Mouse (Mus musculus): ENCODE data around the gene Tcf7l1. TPM values are rescaled to one million over a fixed set of nuclear protein-coding genes. Genes with fewer than 3 reads are reported as not detected.
A peak's percentile ranks its signal among the peaks of the same experiment; 100 is the strongest.

Gene Tcf7l1
- polyA plus RNA-seq, 1 experiment from 2014 or later: 23.8 TPM

GRCm38 (mm10) chr6:72751210-72751609 lies 37.8 kb downstream of the Tcf7l1 start:
- DNase-seq (ENCODE audit: low spot score): no peak
- H3K9me3 ChIP-seq (replicated peaks; ENCODE audit: low read length): no peaks in the 10 kb centered on the region
- no peak overlapping the region for H3K4me3 ChIP-seq (replicated peaks; ENCODE audit: low read depth, low read length)
- H3K9ac ChIP-seq (ENCODE audit: low read depth, low read length): no peak overlapping the region
- TF ChIP-seq CTCF (IDR thresholded peaks at IDR 0.05; ENCODE audit: low read depth): peak; percentile 42; the same call in 1 of the 2 replicates
- 85% methylated on average over 1 of the region's 1 CpGs for WGBS
- no peak for ATAC-seq (replicated peaks; ENCODE audit: low FRiP score, low read depth)
- H3K27ac ChIP-seq: no peak overlapping the region
- H3K4me2 ChIP-seq (ENCODE audit: low read length): no peak overlapping the region
- H3K4me1 ChIP-seq (replicated peaks; ENCODE audit: insufficient read depth, low read length): peaks cover 47% of the 10 kb centered on the region
- H3K27me3 ChIP-seq (ENCODE audit: insufficient read depth, low read length): no peaks in the 10 kb centered on the region
- no peaks in the 10 kb centered on the region for H3K36me3 ChIP-seq (ENCODE audit: insufficient read depth, low read length)

- no peaks in the 10 kb centered on the region for H3K36me3 ChIP-seq (ENCODE audit: insufficient read depth, low read length)
- H3K27ac ChIP-seq: peak overlapping the region; percentile 72
- 10% methylated on average over 5 of the region's 5 CpGs for WGBS
- H3K27me3 ChIP-seq (ENCODE audit: insufficient read depth, low read length): no peaks in the 10 kb centered on the region
- DNase-seq (ENCODE audit: low spot score) (peak; percentile 87), ATAC-seq (replicated peaks; ENCODE audit: low FRiP score, low read depth) (peak; percentile 50; the same call in 1 of the 2 replicates)
- H3K9ac ChIP-seq (ENCODE audit: low read depth, low read length): no peak overlapping the region
- H3K4me2 ChIP-seq (ENCODE audit: low read length): peak overlapping the region; percentile 19; the same call in 1 of the 2 replicates
- H3K4me3 ChIP-seq (replicated peaks; ENCODE audit: low read depth, low read length): no peak overlapping the region
- no peaks in the 10 kb centered on the region for H3K9me3 ChIP-seq (replicated peaks; ENCODE audit: low read length)
- H3K4me1 ChIP-seq (replicated peaks; ENCODE audit: insufficient read depth, low read length): peaks cover 42% of the 10 kb centered on the region
- TF ChIP-seq CTCF (IDR thresholded peaks at IDR 0.05; ENCODE audit: low read depth): no peak
Observed at GRCm38 (mm10) chr6:72748882-72749437, 40.1 kb downstream of the Tcf7l1 start.

GRCm38 (mm10) chr6:72748421-72748820 lies 40.6 kb downstream of the Tcf7l1 start:
- Histone ChIP-seq H3K4me3 (replicated peaks; ENCODE audit: low read depth, low read length) (no peak overlapping the region), H3K9me3 (replicated peaks; ENCODE audit: low read length) (no peaks in the 10 kb centered on the region), H3K36me3 (ENCODE audit: insufficient read depth, low read length) (no peaks in the 10 kb centered on the region), H3K4me1 (replicated peaks; ENCODE audit: insufficient read depth, low read length) (peaks cover 48% of the 10 kb centered on the region), H3K27ac (peak overlapping the region; percentile 72), H3K4me2 (ENCODE audit: low read length) (peak overlapping the region; percentile 19; the same call in 1 of the 2 replicates), H3K27me3 (ENCODE audit: insufficient read depth, low read length) (no peaks in the 10 kb centered on the region), H3K9ac (ENCODE audit: low read depth, low read length) (no peak overlapping the region)
- TF ChIP-seq CTCF (IDR thresholded peaks at IDR 0.05; ENCODE audit: low read depth): no peak
- ATAC-seq (replicated peaks; ENCODE audit: low FRiP score, low read depth) (peak; percentile 41; the same call in 1 of the 2 replicates), DNase-seq (ENCODE audit: low spot score) (peak; percentile 92)
- 7% methylated on average over 2 of the region's 2 CpGs for WGBS

GRCm38 (mm10) chr6:72747814-72748213 lies 41.2 kb downstream of the Tcf7l1 start:
- H3K9ac ChIP-seq (ENCODE audit: low read depth, low read length): no peak overlapping the region
- no peaks in the 10 kb centered on the region for H3K9me3 ChIP-seq (replicated peaks; ENCODE audit: low read length)
- WGBS: 45% methylated on average over 11 of the region's 11 CpGs
- H3K27me3 ChIP-seq (ENCODE audit: insufficient read depth, low read length): no peaks in the 10 kb centered on the region
- H3K4me3 ChIP-seq (replicated peaks; ENCODE audit: low read depth, low read length): no peak overlapping the region
- peak overlapping the region; percentile 72; the same call in 1 of the 2 replicates for H3K27ac ChIP-seq
- ATAC-seq (replicated peaks; ENCODE audit: low FRiP score, low read depth): peak; percentile 22; the same call in 1 of the 2 replicates
- no peaks in the 10 kb centered on the region for H3K36me3 ChIP-seq (ENCODE audit: insufficient read depth, low read length)
- no peak overlapping the region for H3K4me2 ChIP-seq (ENCODE audit: low read length)
- TF ChIP-seq CTCF (IDR thresholded peaks at IDR 0.05; ENCODE audit: low read depth): no peak
- H3K4me1 ChIP-seq (replicated peaks; ENCODE audit: insufficient read depth, low read length): peaks cover 48% of the 10 kb centered on the region
- DNase-seq (ENCODE audit: low spot score): no peak

GRCm38 (mm10) chr6:72747156-72747555 lies 41.9 kb downstream of the Tcf7l1 start:
- peaks cover 43% of the 10 kb centered on the region for H3K4me1 ChIP-seq (replicated peaks; ENCODE audit: insufficient read depth, low read length)

GRCm38 (mm10) chr6:72745781-72746180 lies 43.3 kb downstream of the Tcf7l1 start:
- 33% methylated on average over 12 of the region's 12 CpGs for WGBS
- TF ChIP-seq CTCF (IDR thresholded peaks at IDR 0.05; ENCODE audit: low read depth): no peak
- DNase-seq (ENCODE audit: low spot score) (no peak), ATAC-seq (replicated peaks; ENCODE audit: low FRiP score, low read depth) (no peak)
- Histone ChIP-seq H3K4me3 (replicated peaks; ENCODE audit: low read depth, low read length) (no peak overlapping the region), H3K4me1 (replicated peaks; ENCODE audit: insufficient read depth, low read length) (peaks cover 48% of the 10 kb centered on the region), H3K9me3 (replicated peaks; ENCODE audit: low read length) (no peaks in the 10 kb centered on the region), H3K36me3 (ENCODE audit: insufficient read depth, low read length) (no peaks in the 10 kb centered on the region), H3K4me2 (ENCODE audit: low read length) (no peak overlapping the region), H3K27ac (no peak overlapping the region), H3K9ac (ENCODE audit: low read depth, low read length) (0 out of 2 replicates have a peak overlapping the region, but pooled peaks have one; percentile 5), H3K27me3 (ENCODE audit: insufficient read depth, low read length) (no peaks in the 10 kb centered on the region)

More at GRCm38 (mm10) chr6:72747156-72747555, 41.9 kb downstream of the Tcf7l1 start:
- no peaks in the 10 kb centered on the region for H3K9me3 ChIP-seq (replicated peaks; ENCODE audit: low read length)
- H3K27me3 ChIP-seq (ENCODE audit: insufficient read depth, low read length): no peaks in the 10 kb centered on the region
- DNase-seq (ENCODE audit: low spot score) (peak; percentile 60), ATAC-seq (replicated peaks; ENCODE audit: low FRiP score, low read depth) (no peak)
- H3K36me3 ChIP-seq (ENCODE audit: insufficient read depth, low read length): no peaks in the 10 kb centered on the region
- H3K4me2 ChIP-seq (ENCODE audit: low read length): no peak overlapping the region
- no peak for TF ChIP-seq CTCF (IDR thresholded peaks at IDR 0.05; ENCODE audit: low read depth)
- H3K27ac ChIP-seq: no peak overlapping the region
- no peak overlapping the region for H3K9ac ChIP-seq (ENCODE audit: low read depth, low read length)
- H3K4me3 ChIP-seq (replicated peaks; ENCODE audit: low read depth, low read length): no peak overlapping the region
- 16% methylated on average over 4 of the region's 4 CpGs for WGBS

All from kidney, postnatal 0 days (tissue).